Mouse (Mus musculus): ENCODE measurements around the gene Nrd1.

The Nrd1 gene

GRCm38 (mm10) chr4:108999999-109000950 lies at the start of gene Nrd1:
Gene Nrd1 (plus strand): TSS chr4:109000655.
- peak; percentile 100 for DNase-seq (ENCODE audit: low read depth)

GRCm38 (mm10) chr4:108951663-108952062 lies 48.8 kb upstream of the Nrd1 start:
- no peak for DNase-seq (ENCODE audit: low read depth)

GRCm38 (mm10) chr4:108959696-108960095 lies 40.8 kb upstream of the Nrd1 start:
- no peak for DNase-seq (ENCODE audit: low read depth)

GRCm38 (mm10) chr4:108960619-108961460 lies 39.6 kb upstream of the Nrd1 start:
- DNase-seq (ENCODE audit: low read depth) = no peak

- no peak for DNase-seq (ENCODE audit: low read depth)
Measured at GRCm38 (mm10) chr4:108963017-108963416, 37.4 kb upstream of the Nrd1 start.

- DNase-seq (ENCODE audit: low read depth) = no peak
Measured at GRCm38 (mm10) chr4:108969517-108969916, 30.9 kb upstream of the Nrd1 start.

GRCm38 (mm10) chr4:108971054-108971453 lies 29.4 kb upstream of the Nrd1 start:
- DNase-seq (ENCODE audit: low read depth) = peak; percentile 76

GRCm38 (mm10) chr4:108976458-108977071 lies 23.9 kb upstream of the Nrd1 start:
- peak; percentile 90 for DNase-seq (ENCODE audit: low read depth)

- no peak for DNase-seq (ENCODE audit: low read depth)
Measured at GRCm38 (mm10) chr4:108986833-108987472, 13.5 kb upstream of the Nrd1 start.

GRCm38 (mm10) chr4:108987473-108987842 lies 13.0 kb upstream of the Nrd1 start:
- no peak for DNase-seq (ENCODE audit: low read depth)

GRCm38 (mm10) chr4:108989430-108989829 lies 11.0 kb upstream of the Nrd1 start:
- DNase-seq (ENCODE audit: low read depth) = no peak

- peak; percentile 53 for DNase-seq (ENCODE audit: low read depth)
Measured at GRCm38 (mm10) chr4:108990032-108990431, 10.4 kb upstream of the Nrd1 start.

GRCm38 (mm10) chr4:108990571-108990970 lies 9.9 kb upstream of the Nrd1 start:
- DNase-seq (ENCODE audit: low read depth) = no peak

- no peak for DNase-seq (ENCODE audit: low read depth)
Measured at GRCm38 (mm10) chr4:108991811-108992210, 8.6 kb upstream of the Nrd1 start.

GRCm38 (mm10) chr4:108992978-108993377 lies 7.5 kb upstream of the Nrd1 start:
- no peak for DNase-seq (ENCODE audit: low read depth)

- no peak for DNase-seq (ENCODE audit: low read depth)
Measured at GRCm38 (mm10) chr4:109000961-109001360, 506 bp downstream of the Nrd1 start.

GRCm38 (mm10) chr4:109008046-109008445 lies 7.6 kb downstream of the Nrd1 start:
- DNase-seq (ENCODE audit: low read depth) = peak; percentile 89

GRCm38 (mm10) chr4:109014091-109014490 lies 13.6 kb downstream of the Nrd1 start:
- DNase-seq (ENCODE audit: low read depth) = no peak

GRCm38 (mm10) chr4:109017441-109017840 lies 17.0 kb downstream of the Nrd1 start:
- peak; percentile 11 for DNase-seq (ENCODE audit: low read depth)

- DNase-seq (ENCODE audit: low read depth) = no peak
Measured at GRCm38 (mm10) chr4:109019301-109019700, 18.8 kb downstream of the Nrd1 start.

GRCm38 (mm10) chr4:109021976-109022375 lies 21.5 kb downstream of the Nrd1 start:
- DNase-seq (ENCODE audit: low read depth) = peak; percentile 78

- no peak for DNase-seq (ENCODE audit: low read depth)
Measured at GRCm38 (mm10) chr4:109025061-109025460, 24.6 kb downstream of the Nrd1 start.

Data from NIH3T3 (cell line).